Mouse (Mus musculus): ENCODE data around the gene Itpr2.

DNA sequence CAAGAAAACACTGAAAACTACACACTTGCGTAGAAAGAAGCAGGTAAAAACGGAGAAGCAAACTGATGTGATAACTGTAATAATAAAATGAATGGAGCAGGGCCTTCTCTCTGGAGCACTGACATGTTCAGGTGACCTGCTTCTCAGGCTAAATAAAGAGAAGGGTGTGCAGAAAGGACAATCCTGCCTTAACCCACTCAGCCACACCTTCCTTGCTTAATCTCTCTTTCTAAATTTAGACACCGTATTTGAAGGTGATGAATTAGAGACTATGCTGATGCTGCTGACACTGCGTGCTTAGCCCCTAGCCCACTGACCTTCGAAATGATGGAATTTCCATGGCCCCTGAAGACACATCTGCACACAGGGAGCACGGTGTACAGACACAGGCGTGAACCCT is 164.8 kb downstream of the Itpr2 start:
- TF ChIP-seq CTCF (IDR thresholded peaks at IDR 0.05; ENCODE audit: low read depth) (no peak), EP300 (IDR thresholded peaks at IDR 0.05; ENCODE audit: low read depth) (no peak)
